Mouse (Mus musculus) heart, adult 2 months (tissue): Measurements from ENCODE around the gene Olfr790. TPM values are rescaled to one million over a fixed set of nuclear protein-coding genes. Genes with fewer than 3 reads are reported as not detected.

Source experiments
- DNase-seq, 2 experiments: peaks; one replicate each; pipeline ENCODE4 v3.0.0; 2021
- H3K27ac ChIP-seq: fragments of 200-600 bp; 2 replicates; pipeline ENCODE4 v1.8.1; 2022
- H3K27me3 ChIP-seq: fragments of 200-500 bp; 2 replicates; pipeline ENCODE4 v1.6.1; 2012; ENCODE audit warnings: mild to moderate bottlenecking, low read length, inconsistent platforms, mixed read lengths; ENCODE audit not compliant: control insufficient read depth, insufficient read depth
- H3K36me3 ChIP-seq: fragments of 200-500 bp; 2 replicates; pipeline ENCODE4 v1.6.1; 2012; ENCODE audit warnings: low read length, inconsistent platforms; ENCODE audit not compliant: control insufficient read depth, insufficient read depth
- H3K4me1 ChIP-seq: fragments of 200-500 bp; 2 replicates; pipeline ENCODE4 v1.6.1; 2011; ENCODE audit warnings: low read length; ENCODE audit not compliant: control insufficient read depth, insufficient read depth
- H3K4me3 ChIP-seq: fragments of 200-600 bp; 2 replicates; pipeline ENCODE4 v1.8.1; 2022
- H3K79me2 ChIP-seq: fragments of 200-500 bp; replicated peaks from 2 replicates; pipeline ENCODE4 v1.6.1; 2012; ENCODE audit warnings: mild to moderate bottlenecking, inconsistent platforms, low read length, moderate library complexity, mixed read lengths; ENCODE audit not compliant: control insufficient read depth, insufficient read depth
- H3K9ac ChIP-seq: fragments of 200-500 bp; 2 replicates; pipeline ENCODE4 v1.6.1; 2012; ENCODE audit warnings: low read depth, mild to moderate bottlenecking, control low read depth, inconsistent platforms, low read length, mixed read lengths
- CTCF ChIP-seq: fragments of 200-600 bp; IDR thresholded peaks from 2 replicates; pipeline ENCODE4 v1.8.1; 2022; ENCODE audit warnings: antibody characterized with exemption, mild to moderate bottlenecking, moderate library complexity
- EP300 ChIP-seq: fragments of 200-500 bp; IDR thresholded peaks from 2 replicates; pipeline ENCODE4 v1.6.1; 2011; ENCODE audit warnings: low read depth, low read length, control low read depth; ENCODE audit not compliant: insufficient read depth
- POLR2A ChIP-seq: fragments of 200-500 bp; IDR thresholded peaks from 2 replicates; pipeline ENCODE4 v1.6.1; 2011; ENCODE audit warnings: mild to moderate bottlenecking, low read depth, low read length, control low read depth; ENCODE audit not compliant: insufficient read depth
- WGBS: fragments of 180-500 bp; shearing (Covaris S2); methylation state at CpG from one replicate; pipeline ENCODE4 v1.1.7; 2018; 5-methylcytosine and 5-hydroxymethylcytosine counted together
- intact Hi-C: fragments of 180-260 bp; cut with DNase I; formaldehyde crosslinking; loops from one replicate; pipeline ENCODE4 v1.15.1; 2025
- polyA plus RNA-seq: library from polyadenylated mRNA; depleted of rRNA; stranded (reverse); fragments of >200 nt; gene quantifications from 2 replicates; pipeline ENCODE4 v1.2.3, GENCODE M21; 2012; rRNA removed
- total RNA-seq, 2 experiments: library from RNA; stranded (reverse); gene quantifications; 2 replicates each; pipeline ENCODE4 v1.2.3; 2021

Gene Olfr790
- total and polyA plus RNA-seq, 3 experiments = not detected

GRCm38 (mm10) chr10:129490101-129490500 lies 8.2 kb upstream of the Olfr790 start:
- intact Hi-C loops = no loop called here
- TF ChIP-seq POLR2A (no peak), CTCF (no peak), EP300 (no peak)
- 62% methylated on average over 2 of the region's 2 CpGs for WGBS
- no peak for DNase-seq
- Histone ChIP-seq H3K27me3 (no peaks in the 10 kb centered on the region), H3K36me3 (no peaks in the 10 kb centered on the region), H3K4me1 (no peaks in the 10 kb centered on the region), H3K27ac (no peak overlapping the region), H3K4me3 (no peak overlapping the region), H3K9ac (no peak overlapping the region), H3K79me2 (no peaks in the 10 kb centered on the region)

GRCm38 (mm10) chr10:129521492-129521891 lies 23.2 kb downstream of the Olfr790 start, which contains the start of gene Olfr791:
Gene Olfr791, plus strand, starts transcription at chr10:129521792.
- Histone ChIP-seq H3K27ac (no peak within 1 kb of the TSS), H3K4me1 (no peaks in the 10 kb centered on the region), H3K36me3 (no peaks in the 10 kb centered on the region), H3K4me3 (no peak within 1 kb of the TSS), H3K9ac (no peak within 1 kb of the TSS), H3K79me2 (no peaks in the 10 kb centered on the region), H3K27me3 (no peaks in the 10 kb centered on the region)
- WGBS = 58% methylated on average over 3 of the region's 3 CpGs
- TF ChIP-seq EP300 (no peak), CTCF (no peak), POLR2A (no peak)
- intact Hi-C loops = no loop called here
- no peak for DNase-seq

GRCm38 (mm10) chr10:129538862-129539261 lies 40.6 kb downstream of the Olfr790 start, which contains the start of gene Olfr792:
Gene Olfr792, plus strand, starts transcription at chr10:129539162.
- WGBS = 71% methylated on average over 1 of the region's 1 CpGs
- TF ChIP-seq POLR2A (no peak), CTCF (no peak), EP300 (no peak)
- H3K36me3 ChIP-seq = no peaks in the 10 kb centered on the region
- intact Hi-C loops = no loop called here
- no peak within 1 kb of the TSS for H3K27ac ChIP-seq
- no peaks in the 10 kb centered on the region for H3K27me3 ChIP-seq
- no peak for DNase-seq
- H3K9ac ChIP-seq = no peak within 1 kb of the TSS
- H3K79me2 ChIP-seq = no peaks in the 10 kb centered on the region
- H3K4me1 ChIP-seq = no peaks in the 10 kb centered on the region
- no peak within 1 kb of the TSS for H3K4me3 ChIP-seq

GRCm38 (mm10) chr10:129549354-129549753 lies 51.1 kb downstream of the Olfr790 start:
- intact Hi-C loops = no loop called here
- no peaks in the 10 kb centered on the region for H3K27me3 ChIP-seq
- no peak for DNase-seq
- H3K4me1 ChIP-seq = no peaks in the 10 kb centered on the region
- WGBS = 23% methylated on average over 1 of the region's 1 CpGs
- no peak overlapping the region for H3K4me3 ChIP-seq
- H3K9ac ChIP-seq = no peak overlapping the region
- TF ChIP-seq POLR2A (no peak), EP300 (no peak), CTCF (no peak)
- H3K36me3 ChIP-seq = no peaks in the 10 kb centered on the region
- no peaks in the 10 kb centered on the region for H3K79me2 ChIP-seq
- H3K27ac ChIP-seq = no peak overlapping the region

Other genes with a start within 250 kb of the Olfr790 start
- not detected for gene Olfr776, start 239.4 kb upstream of the Olfr790 start, total RNA-seq
- gene Olfr776, start 239.4 kb upstream of the Olfr790 start, polyA plus RNA-seq = not detected in 2 replicates
- gene Olfr777, start 227.0 kb upstream of the Olfr790 start, total RNA-seq = not detected
- gene Olfr777, start 227.0 kb upstream of the Olfr790 start, polyA plus RNA-seq = not detected in 2 replicates
- not detected for gene Olfr780, start 180.4 kb upstream of the Olfr790 start, total RNA-seq
- not detected in 2 replicates for gene Olfr780, start 180.4 kb upstream of the Olfr790 start, polyA plus RNA-seq
- gene Olfr781, start 169.6 kb upstream of the Olfr790 start, total RNA-seq = not detected
- gene Olfr781, start 169.6 kb upstream of the Olfr790 start, polyA plus RNA-seq = not detected in 2 replicates
- gene Olfr782, start 149.6 kb upstream of the Olfr790 start, total RNA-seq = not detected
- not detected in 2 replicates for gene Olfr782, start 149.6 kb upstream of the Olfr790 start, polyA plus RNA-seq
- under 1 TPM; 0.07 to 0.10 TPM for gene Olfr784, start 114.4 kb upstream of the Olfr790 start, total RNA-seq
- gene Olfr784, start 114.4 kb upstream of the Olfr790 start, polyA plus RNA-seq = 0.06 TPM in 1 of 2 replicates, not detected in the other
- gene Olfr785, start 93.1 kb upstream of the Olfr790 start, total RNA-seq = not detected
- not detected in 2 replicates for gene Olfr785, start 93.1 kb upstream of the Olfr790 start, polyA plus RNA-seq
- gene Olfr786, start 71.2 kb upstream of the Olfr790 start, total RNA-seq = not detected
- gene Olfr786, start 71.2 kb upstream of the Olfr790 start, polyA plus RNA-seq = not detected in 2 replicates
- not detected for gene Olfr787, start 36.6 kb upstream of the Olfr790 start, total RNA-seq
- not detected in 2 replicates for gene Olfr787, start 36.6 kb upstream of the Olfr790 start, polyA plus RNA-seq
- gene Olfr788, start 27.5 kb upstream of the Olfr790 start, total RNA-seq = not detected
- not detected in 2 replicates for gene Olfr788, start 27.5 kb upstream of the Olfr790 start, polyA plus RNA-seq
- not detected for gene Olfr789, start 13.7 kb upstream of the Olfr790 start, total RNA-seq
- not detected in 2 replicates for gene Olfr789, start 13.7 kb upstream of the Olfr790 start, polyA plus RNA-seq
- gene Olfr791, start 23.3 kb downstream of the Olfr790 start, total RNA-seq = not detected
- gene Olfr791, start 23.3 kb downstream of the Olfr790 start, polyA plus RNA-seq = not detected in 2 replicates
- not detected for gene Olfr792, start 40.7 kb downstream of the Olfr790 start, total RNA-seq
- not detected in 2 replicates for gene Olfr792, start 40.7 kb downstream of the Olfr790 start, polyA plus RNA-seq
- not detected for gene Olfr794, start 69.2 kb downstream of the Olfr790 start, total RNA-seq
- gene Olfr794, start 69.2 kb downstream of the Olfr790 start, polyA plus RNA-seq = not detected in 2 replicates
- gene Olfr796, start 114.1 kb downstream of the Olfr790 start, total RNA-seq = not detected
- gene Olfr796, start 114.1 kb downstream of the Olfr790 start, polyA plus RNA-seq = not detected in 2 replicates
- gene Olfr798, start 129.4 kb downstream of the Olfr790 start, total RNA-seq = not detected
- gene Olfr798, start 129.4 kb downstream of the Olfr790 start, polyA plus RNA-seq = not detected in 2 replicates
- gene Olfr799, start 139.0 kb downstream of the Olfr790 start, total RNA-seq = not detected
- not detected in 2 replicates for gene Olfr799, start 139.0 kb downstream of the Olfr790 start, polyA plus RNA-seq
- not detected for gene Olfr800, start 159.2 kb downstream of the Olfr790 start, total RNA-seq
- gene Olfr800, start 159.2 kb downstream of the Olfr790 start, polyA plus RNA-seq = not detected in 2 replicates
- gene Olfr801, start 175.4 kb downstream of the Olfr790 start, total RNA-seq = not detected
- not detected in 2 replicates for gene Olfr801, start 175.4 kb downstream of the Olfr790 start, polyA plus RNA-seq
- not detected for gene Olfr802, start 189.7 kb downstream of the Olfr790 start, total RNA-seq
- not detected in 2 replicates for gene Olfr802, start 189.7 kb downstream of the Olfr790 start, polyA plus RNA-seq
- gene Olfr803, start 195.8 kb downstream of the Olfr790 start, total RNA-seq = not detected
- gene Olfr803, start 195.8 kb downstream of the Olfr790 start, polyA plus RNA-seq = not detected in 2 replicates
- gene Olfr804, start 204.7 kb downstream of the Olfr790 start, total RNA-seq = not detected
- gene Olfr804, start 204.7 kb downstream of the Olfr790 start, polyA plus RNA-seq = not detected in 2 replicates
- not detected for gene Olfr805, start 230.9 kb downstream of the Olfr790 start, total RNA-seq
- not detected in 2 replicates for gene Olfr805, start 230.9 kb downstream of the Olfr790 start, polyA plus RNA-seq
- gene Olfr806, start 243.4 kb downstream of the Olfr790 start, total RNA-seq = not detected
- gene Olfr806, start 243.4 kb downstream of the Olfr790 start, polyA plus RNA-seq = not detected in 2 replicates